Mouse (Mus musculus): ENCODE measurements around the gene Usp53.
"Not testable (repeated sequence)": the region's sequence is repeated elsewhere in the genome, so short reads cannot be mapped to it uniquely, and the experiment has no call there.

Usp53 gene

DNA sequence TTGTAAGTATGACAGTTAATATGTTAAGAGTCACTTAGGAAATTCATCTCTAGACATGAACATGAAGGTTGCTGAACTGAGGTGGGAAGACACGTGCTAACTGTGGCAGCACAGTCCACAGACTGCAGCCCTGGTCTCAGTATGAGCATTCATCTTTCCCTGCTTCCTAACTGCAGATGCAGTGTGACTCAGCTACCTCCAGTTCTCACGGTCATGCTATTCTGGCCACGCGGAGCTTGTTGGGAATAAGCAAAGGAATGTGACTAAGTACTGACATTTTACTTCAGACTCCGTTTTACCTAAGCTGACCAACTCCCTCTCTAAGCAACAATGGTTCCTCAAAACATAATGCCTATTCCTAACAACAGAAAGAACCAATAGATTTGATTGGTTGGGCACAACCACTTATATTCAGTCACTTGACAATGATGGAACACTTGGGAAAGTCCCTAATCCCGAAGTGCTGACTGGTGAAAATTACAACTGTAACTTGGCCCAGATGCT is 40.9 kb downstream of the Usp53 start:
- no peak for DNase-seq (ENCODE audit: low spot score in 2 of 2)

DNA sequence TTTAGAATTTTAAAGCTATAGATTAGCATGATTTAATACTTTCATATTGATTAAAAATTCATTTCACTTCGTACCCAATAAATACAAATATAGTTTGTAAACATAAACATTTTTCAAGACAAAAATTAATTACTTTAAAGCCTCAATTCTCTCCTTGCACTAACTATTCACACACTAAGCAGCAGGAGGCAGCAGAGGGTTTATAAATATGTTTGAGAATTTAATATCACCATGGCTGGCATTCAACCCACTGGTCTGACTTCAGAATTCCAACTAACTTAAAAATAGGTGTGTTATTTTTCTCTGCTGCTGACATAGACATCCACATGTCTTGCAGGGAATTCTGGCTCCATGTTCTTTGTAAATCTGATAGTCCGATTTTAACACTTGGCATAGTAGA is 45.1 kb downstream of the Usp53 start:
- DNase-seq (ENCODE audit: low spot score in 2 of 2): peak; percentile 28 to 63

GRCm38 (mm10) chr3:122937176-122937575 is 47.1 kb downstream of the Usp53 start:
- not testable (repeated sequence) for DNase-seq (ENCODE audit: low spot score in 2 of 2)

DNA sequence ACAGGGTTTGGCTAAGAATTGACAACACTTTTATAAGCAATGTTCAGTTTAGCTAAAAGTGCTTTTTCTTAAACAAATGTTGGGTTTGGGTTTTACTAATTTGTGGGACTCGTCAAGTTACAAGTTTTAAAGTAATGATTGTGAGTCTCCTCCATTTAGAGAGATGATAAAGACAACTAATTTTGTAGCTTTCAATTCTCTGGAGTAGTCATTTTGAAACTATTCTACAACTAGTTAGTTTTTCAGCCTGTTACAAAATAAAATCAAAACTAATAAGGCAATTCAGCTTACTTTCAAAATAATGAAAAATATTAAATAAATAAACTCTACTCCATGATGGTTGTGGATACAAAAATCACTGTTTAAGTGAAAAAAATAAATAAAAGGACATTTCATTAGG is 51.8 kb downstream of the Usp53 start:
- DNase-seq (ENCODE audit: low spot score in 2 of 2): no peak

- DNase-seq (ENCODE audit: low spot score in 2 of 2): no peak
These were observed 54.6 kb downstream of the Usp53 start for GRCm38 (mm10) chr3:122929723-122930122.

- DNase-seq (ENCODE audit: low spot score in 2 of 2): peak; percentile 95 to 96
These were observed 60.0 kb downstream of the Usp53 start, which contains the start of gene 1810037I17Rik for GRCm38 (mm10) chr3:122924009-122924914. Gene 1810037I17Rik, plus strand, starts transcription at chr3:122924203.

DNA sequence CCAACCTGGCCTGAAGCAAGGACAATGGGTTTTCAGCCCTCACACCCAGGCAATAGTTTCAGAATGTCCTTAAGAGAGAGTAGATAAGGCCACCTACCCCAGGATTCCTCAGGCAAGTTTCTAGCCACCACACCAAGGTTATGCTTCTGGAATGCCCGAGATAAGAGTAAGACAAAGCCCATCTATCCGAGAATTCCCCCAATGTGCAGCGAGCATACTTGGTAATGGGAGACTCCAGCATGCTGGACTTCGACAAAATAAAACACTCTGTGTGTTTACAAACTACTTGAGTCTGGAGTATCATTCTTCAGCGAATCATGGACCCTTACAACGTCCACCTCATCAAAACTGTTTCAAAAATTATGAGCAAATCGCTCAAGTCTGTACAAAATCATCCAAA is 61.2 kb downstream of the Usp53 start:
- DNase-seq (ENCODE audit: low spot score in 2 of 2): no peak

DNA sequence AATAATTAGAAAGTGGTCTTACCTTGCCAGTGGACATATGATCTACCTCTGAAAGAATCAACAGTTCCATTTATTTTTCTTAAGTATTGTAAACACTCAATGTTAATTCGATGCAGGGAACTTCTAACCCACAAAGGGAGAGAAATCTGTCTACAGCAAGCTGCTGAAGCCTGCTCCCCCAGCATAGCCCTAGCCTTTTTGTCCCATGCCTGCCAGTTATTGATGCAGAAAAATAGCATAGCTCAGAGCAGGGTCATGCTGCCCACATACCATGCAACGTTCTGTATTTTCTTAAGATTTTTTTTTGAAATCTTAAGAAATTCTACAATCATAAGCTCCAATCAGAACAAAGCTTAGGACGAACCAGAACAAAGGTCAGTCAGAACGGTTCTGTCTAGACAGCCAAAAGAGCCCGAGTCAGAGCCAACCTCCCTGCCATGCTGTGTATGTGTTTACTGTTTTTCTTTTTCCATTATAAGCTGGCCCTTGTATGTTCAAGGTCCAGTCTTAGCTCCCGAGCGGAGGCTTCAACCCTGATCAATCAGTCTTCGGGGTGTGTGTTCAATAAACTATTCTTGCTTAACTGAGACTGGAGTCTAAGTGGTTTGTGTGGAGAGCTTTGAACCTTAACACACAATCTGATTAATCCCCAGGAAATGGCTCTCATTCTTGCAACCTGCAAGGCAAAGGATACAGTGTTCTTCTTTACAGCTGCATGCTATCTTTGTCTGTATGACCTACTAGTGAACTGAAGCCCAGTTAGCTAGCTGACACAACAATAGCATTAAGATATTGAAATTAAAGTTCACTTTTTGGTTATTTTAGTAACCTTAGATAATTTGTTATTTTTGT is 62.4 kb downstream of the Usp53 start:
- no peak for DNase-seq (ENCODE audit: low spot score in 2 of 2)

GRCm38 (mm10) chr3:122920572-122921435 is 63.5 kb downstream of the Usp53 start:
- no peak for DNase-seq (ENCODE audit: low spot score in 2 of 2)

DNA sequence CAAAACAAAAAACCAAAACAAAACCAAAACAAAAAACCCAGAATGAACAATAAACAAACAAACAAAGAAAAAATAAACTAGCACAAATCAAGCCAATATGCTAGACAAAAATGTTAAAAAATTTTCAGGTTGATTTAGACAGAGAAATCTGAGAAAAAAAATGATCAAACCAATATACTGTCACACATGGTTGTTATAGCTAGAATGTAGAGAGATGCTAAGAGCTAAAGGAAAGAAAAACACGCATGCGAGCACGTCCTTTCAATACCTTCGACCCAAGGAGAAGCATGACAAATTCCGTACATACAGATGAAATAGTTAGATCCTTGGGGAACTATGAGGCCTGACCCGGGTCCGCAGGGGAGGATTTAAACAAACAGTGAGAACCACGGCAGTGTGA is 65.0 kb downstream of the Usp53 start, which contains the start of gene Gm10959:
TSS of gene Gm10959 (minus strand) at position 101 of the 400 bp plus-strand sequence.
- DNase-seq (ENCODE audit: low spot score in 2 of 2): no peak

GRCm38 (mm10) chr3:122918672-122919071 is 65.6 kb downstream of the Usp53 start:
- no peak for DNase-seq (ENCODE audit: low spot score in 2 of 2)

DNA sequence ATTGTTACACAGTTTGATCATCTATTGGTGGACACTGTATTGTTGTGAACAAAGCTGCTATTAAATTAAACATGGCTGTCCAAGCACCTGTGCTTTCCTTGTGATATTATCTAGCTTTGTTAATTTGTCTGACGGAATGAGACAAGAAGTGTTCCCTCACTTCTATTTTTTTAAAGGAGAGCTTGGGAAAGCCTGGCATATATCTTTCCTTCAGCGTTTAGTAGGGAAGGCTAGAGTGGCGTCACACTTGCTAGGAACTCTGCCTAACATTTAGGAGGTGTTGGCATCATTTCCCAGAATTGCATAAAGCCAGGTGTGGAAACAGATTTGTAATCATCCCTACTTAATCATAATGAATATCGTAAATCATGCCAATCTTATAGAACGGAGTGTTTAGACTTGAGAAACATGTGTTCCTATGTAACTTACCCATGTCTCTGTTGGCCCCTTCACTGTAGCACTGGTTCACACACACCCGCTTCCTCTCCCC is 68.1 kb downstream of the Usp53 start:
- no peak for DNase-seq (ENCODE audit: low spot score in 2 of 2)

GRCm38 (mm10) chr3:122915493-122915892 is 68.8 kb downstream of the Usp53 start:
- DNase-seq (ENCODE audit: low spot score in 2 of 2): no peak

GRCm38 (mm10) chr3:122907841-122908240 is 76.5 kb downstream of the Usp53 start:
- DNase-seq (ENCODE audit: low spot score in 2 of 2): no peak

- no peak for DNase-seq (ENCODE audit: low spot score in 2 of 2)
These were observed 80.4 kb downstream of the Usp53 start for GRCm38 (mm10) chr3:122903746-122904433.

DNA sequence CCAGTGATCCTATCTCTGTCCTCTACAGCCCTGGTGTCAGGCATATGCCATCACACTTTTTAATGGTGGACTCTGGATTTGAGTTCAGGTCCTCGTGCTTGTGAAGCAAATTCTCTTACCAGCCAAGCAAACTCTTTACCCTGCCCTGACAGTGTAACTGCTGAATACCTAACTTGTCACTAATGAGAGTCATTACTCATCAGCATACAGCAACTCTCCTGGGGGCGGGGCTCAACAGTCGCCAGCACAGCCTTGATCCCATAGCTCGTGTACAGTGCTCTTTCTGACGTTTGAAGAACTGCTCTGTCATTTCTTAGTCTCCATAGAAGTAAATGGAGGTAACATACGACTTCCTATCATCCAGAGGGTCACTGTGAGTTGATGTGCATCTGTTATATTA is 86.1 kb downstream of the Usp53 start:
- DNase-seq (ENCODE audit: low spot score in 2 of 2): no peak

DNA sequence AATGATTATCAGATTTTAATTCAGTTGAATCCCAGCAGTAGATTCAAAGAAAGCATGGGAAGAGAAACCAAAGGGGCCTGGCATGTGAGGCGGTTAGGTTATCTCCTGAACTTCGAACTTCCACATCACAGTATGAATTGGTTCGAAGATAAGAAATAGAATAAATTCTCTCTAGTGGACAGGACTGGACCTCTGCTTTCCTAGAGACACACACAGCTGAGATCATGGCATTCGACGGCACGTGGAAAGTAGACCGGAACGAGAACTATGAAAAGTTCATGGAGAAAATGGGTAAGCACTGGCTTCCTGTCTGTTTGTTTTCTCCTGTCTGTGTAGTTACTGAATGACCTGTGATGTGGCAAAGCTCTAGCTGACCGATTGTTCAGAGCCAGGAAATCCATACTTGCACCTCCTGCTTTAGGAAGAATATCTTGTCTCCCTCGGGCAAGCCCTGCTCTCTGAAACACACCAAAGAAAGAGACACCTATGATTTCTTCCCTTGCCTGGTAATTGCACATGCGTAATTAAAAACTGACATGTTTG is 89.0 kb downstream of the Usp53 start:
- DNase-seq (ENCODE audit: low spot score in 2 of 2): no peak

- DNase-seq (ENCODE audit: low spot score in 2 of 2): no peak
These were observed 89.5 kb downstream of the Usp53 start, which contains the start of gene Fabp2 for GRCm38 (mm10) chr3:122894772-122895171. Gene Fabp2, plus strand, starts transcription at chr3:122895072.

DNA sequence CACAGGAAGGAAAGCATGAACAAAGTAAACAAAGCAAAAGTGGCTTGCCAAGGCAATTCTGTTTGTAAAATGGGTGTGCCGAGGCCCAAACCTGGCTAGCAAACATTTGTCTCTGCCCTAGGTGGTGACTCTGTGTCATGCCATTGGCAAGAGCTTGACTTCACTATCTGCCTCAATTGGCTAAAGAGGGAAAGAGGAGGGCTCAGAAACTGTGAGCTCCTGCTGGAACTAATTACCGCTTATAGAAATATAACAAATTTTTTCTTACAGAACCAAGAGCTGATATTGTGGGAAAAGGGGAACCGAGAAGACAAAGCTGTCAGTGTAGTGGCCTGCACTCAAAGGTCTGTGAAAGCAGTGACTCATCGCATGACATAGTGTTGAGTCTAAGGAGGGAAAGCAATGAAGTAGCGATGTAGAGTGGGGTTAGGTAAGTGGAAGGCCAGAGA is 95.9 kb downstream of the Usp53 start:
- no peak for DNase-seq (ENCODE audit: low spot score in 2 of 2)

Data from heart, adult 9 months (tissue).